Mouse (Mus musculus): Measurements from ENCODE around the gene Gcgr.
A peak's percentile ranks its signal among the peaks of the same experiment; 100 is the strongest.
"Not testable (repeated sequence)": the region's sequence is repeated elsewhere in the genome, so short reads cannot be mapped to it uniquely, and the experiment has no call there.

The Gcgr gene

DNA sequence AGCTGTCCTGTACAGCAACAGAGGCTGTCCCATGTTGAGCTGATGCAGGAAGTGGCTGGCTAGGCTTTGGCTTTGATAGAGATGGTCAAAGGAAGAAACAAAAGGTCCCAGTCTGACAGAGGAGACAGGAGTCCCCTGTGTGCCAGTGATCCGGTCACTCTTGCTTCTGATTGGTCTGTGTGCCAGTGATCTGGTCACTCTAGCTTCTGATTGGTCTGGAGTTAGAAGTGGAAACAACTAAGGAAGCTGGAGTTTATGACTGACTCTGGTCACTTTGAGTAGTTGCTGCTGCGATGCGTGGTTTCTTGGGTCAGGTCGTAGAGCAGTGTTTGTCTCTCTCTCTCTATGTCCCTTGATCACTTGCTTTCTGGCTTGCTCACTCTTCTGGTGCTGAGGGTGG, 28.8 kb upstream of the Gcgr start:
- ATAC-seq (ENCODE audit: insufficient number of reproducible peaks, low FRiP score, low TSS enrichment) = no peak

GRCm38 (mm10) chr11:120505661-120506060, 24.8 kb upstream of the Gcgr start:
- no peak for ATAC-seq (ENCODE audit: insufficient number of reproducible peaks, low FRiP score, low TSS enrichment)

GRCm38 (mm10) chr11:120506899-120507298, 23.6 kb upstream of the Gcgr start:
- no peak; the same call in 1 of the 2 replicates for ATAC-seq (ENCODE audit: insufficient number of reproducible peaks, low FRiP score, low TSS enrichment)

- ATAC-seq (ENCODE audit: insufficient number of reproducible peaks, low FRiP score, low TSS enrichment) = no peak
These were observed 22.7 kb upstream of the Gcgr start for GRCm38 (mm10) chr11:120507611-120508289.

DNA sequence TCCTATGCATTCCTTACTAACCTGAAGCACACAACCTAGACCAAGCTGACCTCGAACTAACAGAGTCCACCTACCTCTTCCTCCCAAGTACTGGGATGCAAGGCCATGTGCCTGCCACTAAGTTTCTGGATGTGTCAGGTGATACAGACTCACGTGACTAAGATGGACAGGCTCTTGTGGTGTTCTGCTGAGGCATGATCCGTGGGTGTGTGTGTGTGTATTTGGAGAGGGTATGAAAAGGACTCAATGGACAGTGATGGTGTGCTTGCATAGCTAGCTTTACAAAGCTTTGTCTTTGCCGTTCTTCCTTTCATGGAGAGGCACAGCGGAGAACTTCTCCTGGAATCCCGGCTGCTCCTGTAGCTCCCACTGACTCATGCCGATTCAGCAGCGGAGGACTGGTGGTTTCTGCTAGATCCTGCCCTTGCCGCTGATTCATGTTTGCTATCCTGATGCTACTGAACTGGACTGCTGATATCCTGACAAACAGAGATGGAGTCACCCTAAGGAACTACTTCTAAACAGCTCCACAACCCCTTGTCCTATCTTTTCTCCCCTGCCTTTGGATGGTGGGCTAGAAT, 22.1 kb upstream of the Gcgr start:
- no peak for ATAC-seq (ENCODE audit: insufficient number of reproducible peaks, low FRiP score, low TSS enrichment)

DNA sequence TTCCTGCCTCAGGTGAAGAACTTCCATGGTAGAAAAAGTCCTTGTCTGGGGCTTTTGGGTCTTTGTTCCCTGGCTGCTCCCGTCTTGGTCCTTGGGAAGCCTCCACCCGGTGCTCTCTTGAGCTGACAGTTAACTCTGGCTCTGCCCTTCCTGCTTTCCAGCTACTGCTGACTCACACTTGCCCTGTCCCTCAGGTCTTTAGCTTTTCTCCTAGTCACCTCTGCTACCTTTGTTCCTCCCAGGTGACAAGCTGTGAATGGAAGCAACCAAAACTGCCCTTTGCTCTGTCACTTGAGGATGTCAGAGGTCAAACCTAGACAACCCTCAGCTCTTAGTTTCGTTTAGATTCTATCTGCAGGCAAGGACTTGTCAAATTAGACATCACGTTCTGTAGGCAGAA, 20.6 kb upstream of the Gcgr start:
- no peak for ATAC-seq (ENCODE audit: insufficient number of reproducible peaks, low FRiP score, low TSS enrichment)

GRCm38 (mm10) chr11:120510375-120511030, 20.0 kb upstream of the Gcgr start:
- ATAC-seq (ENCODE audit: insufficient number of reproducible peaks, low FRiP score, low TSS enrichment) = no peak

GRCm38 (mm10) chr11:120512790-120513453, 17.6 kb upstream of the Gcgr start:
- ATAC-seq (ENCODE audit: insufficient number of reproducible peaks, low FRiP score, low TSS enrichment) = peak; percentile 56; the same call in 1 of the 2 replicates

- not testable (repeated sequence) for ATAC-seq (ENCODE audit: insufficient number of reproducible peaks, low FRiP score, low TSS enrichment)
These were observed 16.2 kb upstream of the Gcgr start for GRCm38 (mm10) chr11:120514262-120514661.

- peak; percentile 67; the same call in 1 of the 2 replicates for ATAC-seq (ENCODE audit: insufficient number of reproducible peaks, low FRiP score, low TSS enrichment)
These were observed 14.9 kb upstream of the Gcgr start for GRCm38 (mm10) chr11:120515611-120516010.

GRCm38 (mm10) chr11:120517147-120517546, 13.4 kb upstream of the Gcgr start:
- no peak for ATAC-seq (ENCODE audit: insufficient number of reproducible peaks, low FRiP score, low TSS enrichment)

DNA sequence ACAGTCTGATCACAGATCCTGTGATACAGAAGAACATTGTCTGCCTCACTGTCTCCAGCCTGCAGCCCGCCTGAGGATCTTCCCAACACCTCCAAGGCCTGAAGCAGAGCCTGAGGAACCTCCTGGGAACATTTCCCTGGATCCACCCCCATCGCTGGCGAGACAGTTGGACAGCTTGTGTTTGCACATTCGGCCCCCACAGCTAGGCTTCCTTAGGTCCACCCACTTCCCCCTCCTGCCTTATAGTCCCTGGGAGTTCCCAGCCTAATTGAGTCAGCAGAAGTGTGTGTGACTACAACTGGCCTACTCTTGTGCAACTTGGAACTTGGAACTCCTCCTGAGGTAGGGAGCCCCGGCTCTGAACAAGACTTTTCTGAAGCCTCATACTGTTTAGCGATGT, 12.5 kb upstream of the Gcgr start:
- ATAC-seq (ENCODE audit: insufficient number of reproducible peaks, low FRiP score, low TSS enrichment) = no peak

DNA sequence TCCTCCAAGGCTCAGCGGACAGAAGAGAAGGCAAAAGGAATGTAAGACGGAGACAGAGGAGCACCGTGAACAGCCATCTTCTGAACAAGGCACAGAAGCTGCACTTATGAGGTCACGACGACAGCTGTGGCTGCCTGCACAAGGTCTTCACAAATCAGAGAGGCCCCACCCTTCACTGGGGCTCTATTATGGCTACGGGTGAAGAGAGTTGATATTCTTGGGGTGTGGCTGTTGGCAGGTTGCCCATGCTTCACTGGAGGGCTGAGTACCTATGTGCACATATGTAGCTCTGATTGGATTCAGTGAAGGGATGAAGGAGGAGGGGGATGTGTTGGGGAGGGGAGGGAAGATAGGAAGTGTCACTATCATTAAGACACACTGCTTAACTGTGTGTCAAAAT, 11.9 kb upstream of the Gcgr start:
- ATAC-seq (ENCODE audit: insufficient number of reproducible peaks, low FRiP score, low TSS enrichment) = no peak

DNA sequence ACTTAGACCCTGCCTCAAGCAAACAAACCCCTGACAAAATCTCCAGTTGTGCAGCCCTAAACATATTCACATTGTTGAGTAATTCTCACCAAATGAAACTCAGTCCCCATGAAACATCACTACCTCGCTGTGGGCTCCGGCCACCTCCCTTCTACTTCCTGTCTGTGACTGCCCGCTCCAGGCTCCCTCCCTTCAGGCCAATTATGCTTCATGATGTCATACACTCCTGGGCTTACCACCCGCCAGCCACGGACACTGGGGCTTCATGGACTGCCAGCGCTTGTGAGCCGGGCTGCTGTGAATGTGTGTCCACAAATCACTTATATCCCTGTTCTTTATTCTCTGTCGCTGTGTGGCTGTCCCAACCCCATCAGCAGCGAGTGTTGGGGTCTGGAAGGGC, 10.8 kb upstream of the Gcgr start:
- no peak for ATAC-seq (ENCODE audit: insufficient number of reproducible peaks, low FRiP score, low TSS enrichment)

DNA sequence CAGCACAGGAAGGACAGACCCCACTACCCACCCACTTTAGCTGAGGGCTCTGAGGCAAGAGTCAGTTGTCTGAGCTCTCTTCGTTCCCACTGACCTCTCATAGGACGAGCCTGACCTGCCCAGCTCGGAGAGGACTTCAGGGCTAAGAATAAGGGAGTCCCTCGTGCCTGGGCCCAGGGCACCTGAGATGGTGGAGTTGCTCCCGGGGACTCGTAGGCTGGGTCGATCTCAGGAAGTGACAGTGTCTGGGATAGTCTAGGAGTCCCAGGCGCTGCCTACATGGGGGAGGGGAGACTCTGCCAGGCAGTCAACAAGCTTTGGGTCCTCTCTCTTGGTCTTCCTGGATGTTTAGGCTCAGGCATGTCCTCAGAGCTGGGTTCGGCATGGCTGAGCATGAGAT, 10.0 kb upstream of the Gcgr start:
- ATAC-seq (ENCODE audit: insufficient number of reproducible peaks, low FRiP score, low TSS enrichment) = no peak

DNA sequence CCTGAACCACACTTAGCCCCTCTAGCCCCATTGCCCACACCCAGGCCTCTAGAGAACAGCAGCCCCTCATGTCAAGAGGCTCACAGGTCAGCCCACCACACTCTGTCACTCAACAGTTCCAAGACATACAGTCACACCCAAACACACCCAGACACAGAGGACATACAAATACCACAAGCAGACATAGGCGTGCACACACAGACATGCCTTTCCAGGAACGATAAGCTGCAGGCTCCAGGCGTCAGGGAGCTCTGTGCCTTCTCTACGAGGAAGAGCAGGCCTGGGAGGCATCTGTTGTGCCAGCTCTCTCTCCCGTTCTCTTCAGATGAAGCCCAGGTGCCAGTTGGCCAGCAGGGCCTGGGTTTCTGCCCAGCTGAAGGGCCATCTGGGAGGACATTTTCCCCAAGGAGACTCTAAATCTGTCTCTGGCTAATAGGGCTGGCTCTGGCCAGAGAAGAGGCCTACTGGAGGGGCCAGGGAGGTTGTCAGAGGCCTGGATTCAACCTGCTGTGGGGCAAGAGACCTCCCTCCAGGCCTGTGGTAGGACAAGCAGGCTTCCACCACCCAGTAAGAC, 9.4 kb upstream of the Gcgr start:
- ATAC-seq (ENCODE audit: insufficient number of reproducible peaks, low FRiP score, low TSS enrichment) = peak; percentile 95; the same call in 1 of the 2 replicates

- no peak for ATAC-seq (ENCODE audit: insufficient number of reproducible peaks, low FRiP score, low TSS enrichment)
These were observed 7.9 kb upstream of the Gcgr start for GRCm38 (mm10) chr11:120522581-120522980.

DNA sequence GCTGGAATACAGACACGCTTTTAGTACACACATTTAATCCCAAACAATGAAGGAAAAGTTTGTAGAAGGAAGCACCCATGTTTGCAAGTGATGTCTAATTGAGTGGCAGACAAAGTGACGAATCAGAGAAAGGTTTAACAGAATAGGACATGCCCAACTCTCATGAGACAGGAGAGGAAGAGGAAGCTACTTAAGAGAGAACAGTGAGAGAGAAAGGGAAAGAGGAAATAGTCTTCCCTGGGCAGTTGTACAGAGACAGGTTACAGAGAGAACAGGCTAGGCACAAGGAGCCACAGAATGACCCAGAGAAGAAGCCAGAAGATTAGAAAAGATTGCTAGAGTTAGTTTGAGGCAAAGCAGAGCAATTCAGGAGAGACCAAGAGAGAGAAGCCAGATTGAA, 4.5 kb upstream of the Gcgr start:
- no peak for ATAC-seq (ENCODE audit: insufficient number of reproducible peaks, low FRiP score, low TSS enrichment)

- no peak for ATAC-seq (ENCODE audit: insufficient number of reproducible peaks, low FRiP score, low TSS enrichment)
These were observed 2.7 kb upstream of the Gcgr start for GRCm38 (mm10) chr11:120527690-120528354.

- ATAC-seq (ENCODE audit: insufficient number of reproducible peaks, low FRiP score, low TSS enrichment) = no peak
These were observed 1.6 kb upstream of the Gcgr start for GRCm38 (mm10) chr11:120528903-120529302.

All from cerebellum, adult (tissue).